Mouse (Mus musculus) bone marrow, adult 2 months (tissue): ENCODE measurements around the gene Cox17.

Experiments used
- CTCF ChIP-seq: fragments of 200-500 bp; IDR thresholded peaks from 2 replicates; pipeline ENCODE4 v1.5.1; 2011; ENCODE audit warnings: low read length, control low read depth; ENCODE audit not compliant: control insufficient read depth, insufficient read depth
- POLR2A ChIP-seq: fragments of 200-500 bp; IDR thresholded peaks from 2 replicates; pipeline ENCODE4 v1.6.1; 2011; ENCODE audit warnings: low read depth, mild to moderate bottlenecking, control low read depth, low read length, borderline replicate concordance; ENCODE audit not compliant: control insufficient read depth

GRCm38 (mm10) chr16:38392126-38392894, 45.5 kb downstream of the Cox17 start:
- TF ChIP-seq CTCF (no peak), POLR2A (no peak)
